Mouse (Mus musculus) midbrain, embryonic 13.5 days (tissue): ENCODE results near the gene Pik3r5. TPM values are rescaled to one million over a fixed set of nuclear protein-coding genes. Genes with fewer than 3 reads are reported as not detected.

Experiments used
- ATAC-seq: fragments of 200-750 bp; cut with Nextera tagmentation; 2 replicates; pipeline ENCODE4 v1.8.0; 2017; ENCODE audit warnings: mild to moderate bottlenecking, moderate TSS enrichment, moderate library complexity
- H3K27ac ChIP-seq: fragments of 300-500 bp; sonication (generic); 2 replicates; pipeline ENCODE4 v1.5.1; 2015; ENCODE audit warnings: inconsistent platforms, mild to moderate bottlenecking, moderate library complexity
- H3K27me3 ChIP-seq: fragments of 300-500 bp; sonication (generic); 2 replicates; pipeline ENCODE4 v1.6.1; 2015; ENCODE audit warnings: mild to moderate bottlenecking, inconsistent platforms
- H3K36me3 ChIP-seq: fragments of 300-500 bp; sonication (generic); 2 replicates; pipeline ENCODE4 v1.6.1; 2015; ENCODE audit warnings: mild to moderate bottlenecking, inconsistent platforms
- H3K4me1 ChIP-seq: fragments of 300-500 bp; sonication (generic); replicated peaks from 2 replicates; pipeline ENCODE4 v1.6.1; 2015; ENCODE audit warnings: inconsistent platforms
- H3K4me2 ChIP-seq: fragments of 300-500 bp; sonication (generic); replicated peaks from 2 replicates; pipeline ENCODE4 v1.6.1; 2015; ENCODE audit warnings: moderate library complexity, mild to moderate bottlenecking, inconsistent platforms
- H3K4me3 ChIP-seq: fragments of 300-500 bp; sonication (generic); replicated peaks from 2 replicates; pipeline ENCODE4 v1.5.1; 2015; ENCODE audit warnings: mild to moderate bottlenecking, inconsistent platforms
- H3K9ac ChIP-seq: fragments of 300-500 bp; sonication (generic); replicated peaks from 2 replicates; pipeline ENCODE4 v1.6.1; 2015; ENCODE audit warnings: mild to moderate bottlenecking, inconsistent platforms
- H3K9me3 ChIP-seq: fragments of 300-500 bp; sonication (generic); 2 replicates; pipeline ENCODE4 v1.6.1; 2016; ENCODE audit warnings: mild to moderate bottlenecking, inconsistent platforms
- WGBS: fragments of 180-500 bp; shearing (Covaris S2); methylation state at CpG from one replicate; pipeline ENCODE4 v1.1.7; 2015; 5-methylcytosine and 5-hydroxymethylcytosine counted together
- polyA plus RNA-seq: library from polyadenylated mRNA; unstranded; fragments of >200 nt; fragmentation: Nextera tagmentation; extraction: Ambion mirVana; gene quantifications from 2 replicates; pipeline ENCODE4 v1.2.1, GENCODE M21; 2015

Pik3r5 gene
- polyA plus RNA-seq, 1 experiment from 2014 or later: 0.24 TPM

DNA sequence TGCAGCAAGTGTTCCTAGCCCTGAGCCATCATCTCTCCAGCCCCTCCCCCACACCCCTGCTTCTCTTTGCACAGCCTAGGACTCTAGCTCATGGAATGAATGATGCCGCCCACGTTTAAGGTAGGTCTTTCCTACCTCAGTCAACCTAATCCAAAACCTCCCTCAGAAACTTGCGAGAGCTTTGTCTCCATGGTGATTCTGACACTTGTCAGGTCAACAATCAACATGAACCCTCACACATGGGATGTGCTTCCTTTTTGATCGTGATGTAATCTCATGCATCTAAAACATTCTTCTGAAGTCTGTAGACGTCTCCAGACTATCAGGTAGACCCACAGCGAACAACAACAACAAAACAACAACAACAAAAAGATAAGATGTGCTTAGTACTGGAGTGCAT lies 21.4 kb downstream of the Pik3r5 start:
- H3K27me3 ChIP-seq: no peaks in the 10 kb centered on the region
- H3K4me3 ChIP-seq: no peak overlapping the region
- no peak overlapping the region for H3K4me2 ChIP-seq
- no peaks in the 10 kb centered on the region for H3K36me3 ChIP-seq
- no peak overlapping the region for H3K27ac ChIP-seq
- H3K9me3 ChIP-seq: no peaks in the 10 kb centered on the region
- peaks cover 13% of the 10 kb centered on the region for H3K4me1 ChIP-seq
- ATAC-seq: no peak
- no peak overlapping the region for H3K9ac ChIP-seq
- 73% methylated on average over 6 of the region's 6 CpGs for WGBS

DNA sequence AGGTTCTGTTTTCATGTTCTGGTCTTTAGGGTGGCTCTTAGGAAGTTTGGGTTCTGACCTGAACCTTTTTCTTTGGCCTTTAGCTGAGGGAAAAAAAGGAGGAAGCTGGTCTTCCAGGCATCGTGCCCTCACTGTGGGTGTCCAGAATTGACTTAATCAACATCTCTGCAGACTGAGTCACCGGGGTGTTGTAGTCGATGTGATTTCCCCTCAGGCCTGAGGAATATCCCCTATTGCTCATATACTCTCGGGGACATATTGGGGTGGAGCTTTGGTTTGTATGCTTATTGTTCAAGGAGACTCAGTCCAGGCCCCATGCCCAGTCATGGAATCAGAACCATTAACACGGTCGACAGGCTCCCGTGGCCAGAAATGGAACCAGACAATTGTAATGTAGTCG lies 26.2 kb downstream of the Pik3r5 start:
- no peaks in the 10 kb centered on the region for H3K36me3 ChIP-seq
- no peaks in the 10 kb centered on the region for H3K4me1 ChIP-seq
- no peak overlapping the region for H3K4me3 ChIP-seq
- H3K9ac ChIP-seq: no peak overlapping the region
- H3K4me2 ChIP-seq: no peak overlapping the region
- ATAC-seq: no peak
- H3K27me3 ChIP-seq: no peaks in the 10 kb centered on the region
- H3K27ac ChIP-seq: no peak overlapping the region
- no peaks in the 10 kb centered on the region for H3K9me3 ChIP-seq
- 76% methylated on average over 8 of the region's 8 CpGs for WGBS

- H3K9ac ChIP-seq: no peak overlapping the region
- 87% methylated on average over 5 of the region's 5 CpGs for WGBS
- H3K27me3 ChIP-seq: no peaks in the 10 kb centered on the region
- H3K4me2 ChIP-seq: no peak overlapping the region
- no peak overlapping the region for H3K4me3 ChIP-seq
- H3K36me3 ChIP-seq: no peaks in the 10 kb centered on the region
- no peak for ATAC-seq
- no peak overlapping the region for H3K27ac ChIP-seq
- H3K9me3 ChIP-seq: no peaks in the 10 kb centered on the region
- H3K4me1 ChIP-seq: no peaks in the 10 kb centered on the region
Observed at GRCm38 (mm10) chr11:68459021-68459420, 27.1 kb downstream of the Pik3r5 start.

- Histone ChIP-seq H3K9me3 (no peaks in the 10 kb centered on the region), H3K9ac (no peak overlapping the region), H3K4me3 (no peak overlapping the region), H3K4me1 (no peaks in the 10 kb centered on the region), H3K27ac (no peak overlapping the region), H3K27me3 (no peaks in the 10 kb centered on the region), H3K4me2 (no peak overlapping the region), H3K36me3 (no peaks in the 10 kb centered on the region)
- no peak for ATAC-seq
- 94% methylated on average over 5 of the region's 5 CpGs for WGBS
Observed at GRCm38 (mm10) chr11:68459486-68459885, 27.6 kb downstream of the Pik3r5 start.

GRCm38 (mm10) chr11:68462716-68463115 lies 30.8 kb downstream of the Pik3r5 start:
- H3K9me3 ChIP-seq: no peaks in the 10 kb centered on the region
- H3K4me2 ChIP-seq: no peak overlapping the region
- H3K27me3 ChIP-seq: no peaks in the 10 kb centered on the region
- H3K4me3 ChIP-seq: no peak overlapping the region
- H3K9ac ChIP-seq: no peak overlapping the region
- WGBS: 83% methylated on average over 3 of the region's 3 CpGs
- no peaks in the 10 kb centered on the region for H3K36me3 ChIP-seq
- no peak for ATAC-seq
- H3K4me1 ChIP-seq: no peaks in the 10 kb centered on the region
- H3K27ac ChIP-seq: no peak overlapping the region

GRCm38 (mm10) chr11:68464260-68464659 lies 32.3 kb downstream of the Pik3r5 start:
- Histone ChIP-seq H3K9me3 (no peaks in the 10 kb centered on the region), H3K4me2 (no peak overlapping the region), H3K4me1 (no peaks in the 10 kb centered on the region; the same call in 1 of the 2 replicates), H3K4me3 (no peak overlapping the region), H3K9ac (no peak overlapping the region), H3K27me3 (no peaks in the 10 kb centered on the region), H3K27ac (no peak overlapping the region), H3K36me3 (no peaks in the 10 kb centered on the region)
- no peak for ATAC-seq
- 85% methylated on average over 5 of the region's 5 CpGs for WGBS

GRCm38 (mm10) chr11:68465090-68465489 lies 33.2 kb downstream of the Pik3r5 start:
- Histone ChIP-seq H3K27ac (no peak overlapping the region), H3K36me3 (no peaks in the 10 kb centered on the region), H3K4me3 (no peak overlapping the region), H3K4me1 (no peaks in the 10 kb centered on the region; the same call in 1 of the 2 replicates), H3K27me3 (no peaks in the 10 kb centered on the region), H3K9ac (no peak overlapping the region), H3K9me3 (no peaks in the 10 kb centered on the region), H3K4me2 (no peak overlapping the region)
- ATAC-seq: no peak
- 77% methylated on average over 2 of the region's 2 CpGs for WGBS

DNA sequence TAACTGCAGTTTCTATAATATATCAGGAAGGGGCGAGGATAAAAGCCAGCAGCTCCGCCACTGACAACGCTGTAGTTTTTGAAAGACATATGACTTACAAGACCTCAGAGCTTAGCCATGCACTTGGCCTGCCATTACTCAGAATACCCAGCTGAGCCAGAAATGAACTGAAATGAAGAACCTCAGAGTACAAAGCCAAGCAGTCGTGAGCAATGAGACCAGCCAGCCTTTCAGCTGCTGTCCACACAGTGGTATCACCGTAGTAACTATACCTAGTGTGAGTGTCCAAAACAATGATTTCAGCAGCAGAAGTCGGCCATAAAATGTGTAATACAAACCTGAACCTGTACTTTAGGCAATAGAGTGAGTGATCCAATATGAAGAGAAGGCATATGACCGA lies 35.5 kb downstream of the Pik3r5 start:
- ATAC-seq: no peak
- H3K4me1 ChIP-seq: no peaks in the 10 kb centered on the region; the same call in 1 of the 2 replicates
- H3K9ac ChIP-seq: no peak overlapping the region
- no peaks in the 10 kb centered on the region for H3K36me3 ChIP-seq
- H3K9me3 ChIP-seq: no peaks in the 10 kb centered on the region
- WGBS: 84% methylated on average over 7 of the region's 7 CpGs
- H3K27ac ChIP-seq: no peak overlapping the region
- H3K27me3 ChIP-seq: no peaks in the 10 kb centered on the region
- H3K4me2 ChIP-seq: no peak overlapping the region
- H3K4me3 ChIP-seq: no peak overlapping the region

GRCm38 (mm10) chr11:68467962-68468612 lies 36.2 kb downstream of the Pik3r5 start:
- no peaks in the 10 kb centered on the region for H3K27me3 ChIP-seq
- no peak for ATAC-seq
- H3K4me2 ChIP-seq: no peak overlapping the region
- 57% methylated on average over 9 of the region's 9 CpGs for WGBS
- no peak overlapping the region for H3K4me3 ChIP-seq
- no peaks in the 10 kb centered on the region for H3K36me3 ChIP-seq
- no peaks in the 10 kb centered on the region; the same call in 1 of the 2 replicates for H3K4me1 ChIP-seq
- no peak overlapping the region for H3K9ac ChIP-seq
- H3K9me3 ChIP-seq: no peaks in the 10 kb centered on the region
- H3K27ac ChIP-seq: no peak overlapping the region

DNA sequence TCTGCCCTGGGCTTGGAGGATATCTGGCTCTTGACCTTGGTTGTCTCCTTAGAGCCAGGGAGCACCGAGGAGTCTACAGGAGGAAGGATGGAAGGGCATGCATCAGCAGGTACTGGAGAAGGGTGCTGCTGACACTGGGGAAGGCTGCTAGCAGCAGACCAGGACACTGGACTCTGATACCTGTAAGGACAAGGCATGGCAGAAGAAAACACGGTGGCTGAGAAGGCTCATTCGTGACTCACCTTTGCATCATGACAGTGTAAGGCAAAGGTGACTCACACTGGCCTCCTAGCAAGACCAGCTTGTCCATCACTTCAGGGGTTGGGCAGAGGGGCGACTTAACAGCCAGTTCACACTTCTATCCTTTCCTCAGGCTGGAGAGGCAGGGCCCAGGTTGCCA lies 37.0 kb downstream of the Pik3r5 start:
- Histone ChIP-seq H3K27me3 (no peaks in the 10 kb centered on the region), H3K36me3 (no peaks in the 10 kb centered on the region), H3K4me3 (no peak overlapping the region), H3K4me1 (no peaks in the 10 kb centered on the region; the same call in 1 of the 2 replicates), H3K9me3 (no peaks in the 10 kb centered on the region), H3K4me2 (no peak overlapping the region), H3K27ac (no peak overlapping the region), H3K9ac (no peak overlapping the region)
- no peak for ATAC-seq
- WGBS: 89% methylated on average over 4 of the region's 4 CpGs

GRCm38 (mm10) chr11:68472162-68472849 lies 40.4 kb downstream of the Pik3r5 start:
- Histone ChIP-seq H3K27me3 (no peaks in the 10 kb centered on the region), H3K4me2 (no peak overlapping the region), H3K9me3 (no peaks in the 10 kb centered on the region), H3K9ac (no peak overlapping the region), H3K4me1 (no peaks in the 10 kb centered on the region; the same call in 1 of the 2 replicates), H3K36me3 (no peaks in the 10 kb centered on the region), H3K4me3 (no peak overlapping the region), H3K27ac (no peak overlapping the region)
- WGBS: 80% methylated on average over 5 of the region's 5 CpGs
- ATAC-seq: no peak

GRCm38 (mm10) chr11:68474600-68474999 lies 42.7 kb downstream of the Pik3r5 start:
- H3K4me2 ChIP-seq: no peak overlapping the region
- no peaks in the 10 kb centered on the region for H3K4me1 ChIP-seq
- no peak overlapping the region for H3K27ac ChIP-seq
- ATAC-seq: no peak
- H3K9me3 ChIP-seq: no peaks in the 10 kb centered on the region
- no peak overlapping the region for H3K4me3 ChIP-seq
- no peak overlapping the region for H3K9ac ChIP-seq
- H3K27me3 ChIP-seq: no peaks in the 10 kb centered on the region
- no peaks in the 10 kb centered on the region for H3K36me3 ChIP-seq
- WGBS: 81% methylated on average over 6 of the region's 6 CpGs
